Mouse (Mus musculus): ENCODE results near the gene 4930522H14Rik.

Gene 4930522H14Rik

DNA sequence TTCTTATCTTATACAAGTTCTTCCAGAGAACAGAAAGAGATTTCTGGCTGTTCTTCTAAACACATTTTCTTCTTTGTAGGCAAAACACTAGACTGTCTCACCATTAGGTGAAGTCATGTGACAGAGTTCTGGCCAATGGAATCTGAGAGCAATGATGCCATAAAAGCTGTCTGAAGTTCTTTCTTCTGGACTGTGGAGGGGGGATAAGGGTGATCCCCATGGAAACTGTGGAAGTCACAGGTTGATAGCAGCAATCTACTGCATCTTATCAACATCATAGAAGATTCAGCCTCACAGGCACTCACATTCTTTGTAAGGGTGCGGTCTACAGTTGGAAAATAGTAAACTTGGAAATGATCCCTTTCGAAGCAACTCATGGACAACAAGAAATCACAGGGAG lies at the start of gene 4930522H14Rik:
TSS of gene 4930522H14Rik (minus strand) at position 187 of the 400 bp plus-strand sequence.
- DNase-seq (ENCODE audit: low read depth), result no peak

DNA sequence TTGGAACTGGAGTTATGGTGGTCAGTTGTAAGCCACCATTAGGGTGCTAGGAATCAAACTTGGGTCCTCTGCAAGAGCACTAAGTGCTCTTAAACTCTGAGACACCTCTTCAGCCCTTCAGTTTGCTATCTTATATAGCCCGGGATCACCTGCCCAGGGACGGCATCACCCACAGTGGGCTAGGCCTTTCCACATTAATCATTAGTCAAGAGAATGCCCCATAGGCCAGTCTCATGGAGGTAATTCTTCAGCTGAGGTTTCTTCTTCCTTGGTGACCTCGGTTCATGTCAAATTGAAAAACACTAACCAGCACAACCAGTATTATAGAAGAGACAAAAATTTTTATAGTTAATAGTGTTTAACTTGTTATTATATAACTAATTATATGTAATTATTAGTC lies 47.3 kb upstream of the 4930522H14Rik start:
- no peak for DNase-seq (ENCODE audit: low read depth)

DNA sequence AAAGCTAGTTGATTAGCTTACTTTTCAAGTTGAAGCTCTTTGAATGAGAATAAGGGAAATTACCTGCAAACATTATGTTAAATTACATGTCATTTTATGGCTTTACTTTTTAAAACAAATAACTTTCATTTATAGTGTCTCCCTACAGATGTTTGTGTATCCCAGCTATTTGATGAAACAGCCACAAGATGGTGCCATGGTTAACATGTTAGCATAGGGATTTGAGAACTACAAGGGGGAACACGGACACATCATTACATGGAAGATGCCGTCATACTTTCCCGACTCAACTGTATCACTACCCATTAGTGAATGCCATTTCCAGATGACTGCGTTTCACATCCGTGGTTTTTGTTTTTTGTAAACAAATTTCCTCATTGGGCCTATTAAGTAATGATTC lies 45.8 kb upstream of the 4930522H14Rik start:
- no peak for DNase-seq (ENCODE audit: low read depth)

DNA sequence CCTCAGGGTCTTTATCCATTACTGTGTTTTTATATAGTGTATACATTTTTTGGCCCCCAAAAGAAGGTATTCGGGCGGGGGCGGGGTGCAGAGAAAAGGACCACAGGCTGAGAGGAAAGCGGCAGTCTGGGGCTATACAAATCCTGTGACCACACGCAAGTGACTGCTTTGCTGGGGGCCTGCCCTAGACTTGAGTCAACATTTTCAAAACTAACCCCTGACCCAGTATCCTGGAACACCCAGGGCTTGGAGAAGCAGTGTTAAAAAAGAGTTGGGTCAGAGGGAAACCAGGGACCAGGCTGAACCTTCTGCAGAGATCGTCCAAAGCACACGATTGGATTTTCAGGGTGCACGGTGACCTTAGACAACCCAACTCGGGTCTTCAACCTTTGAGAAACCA lies 43.7 kb upstream of the 4930522H14Rik start:
- DNase-seq (ENCODE audit: low read depth), result no peak

DNA sequence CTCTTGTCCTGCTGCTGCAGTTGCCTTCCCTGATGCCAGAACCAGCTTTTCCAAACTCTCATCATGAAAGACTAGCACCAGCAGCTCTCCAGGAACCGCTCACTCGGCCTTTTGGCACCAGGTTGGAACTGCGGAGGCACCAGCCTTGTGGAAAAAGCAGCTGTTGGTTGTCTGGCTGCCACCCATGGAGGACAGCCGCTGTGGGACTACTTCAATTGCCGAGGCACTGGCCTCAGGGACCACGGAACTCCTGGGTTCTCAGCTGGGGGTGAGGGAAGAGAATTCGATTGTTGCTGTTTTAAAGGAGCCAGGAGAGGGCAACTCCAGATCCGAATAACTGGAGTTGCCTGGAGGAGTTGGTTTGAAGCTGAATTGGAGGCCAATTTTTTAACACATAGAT lies 43.2 kb upstream of the 4930522H14Rik start:
- no peak for DNase-seq (ENCODE audit: low read depth)

DNA sequence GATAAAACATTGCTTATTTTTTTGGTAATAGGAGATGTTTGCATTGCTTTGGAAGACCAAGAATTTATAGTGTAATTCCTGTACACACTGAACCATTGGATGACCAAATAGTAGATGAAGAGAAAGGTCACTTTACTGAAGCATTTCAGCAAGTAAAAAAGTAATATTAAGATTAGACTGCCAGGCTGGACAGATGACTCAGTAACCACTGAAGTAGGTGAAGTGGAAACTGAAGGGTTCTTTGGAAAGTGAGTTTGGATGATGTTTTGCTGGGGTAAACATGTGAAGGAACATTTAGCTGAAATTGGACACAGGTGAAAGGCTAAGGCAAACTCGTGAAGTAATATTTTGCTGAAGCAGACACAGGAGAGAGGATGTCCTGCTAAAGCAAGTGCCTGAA lies 41.5 kb upstream of the 4930522H14Rik start:
- no peak for DNase-seq (ENCODE audit: low read depth)

DNA sequence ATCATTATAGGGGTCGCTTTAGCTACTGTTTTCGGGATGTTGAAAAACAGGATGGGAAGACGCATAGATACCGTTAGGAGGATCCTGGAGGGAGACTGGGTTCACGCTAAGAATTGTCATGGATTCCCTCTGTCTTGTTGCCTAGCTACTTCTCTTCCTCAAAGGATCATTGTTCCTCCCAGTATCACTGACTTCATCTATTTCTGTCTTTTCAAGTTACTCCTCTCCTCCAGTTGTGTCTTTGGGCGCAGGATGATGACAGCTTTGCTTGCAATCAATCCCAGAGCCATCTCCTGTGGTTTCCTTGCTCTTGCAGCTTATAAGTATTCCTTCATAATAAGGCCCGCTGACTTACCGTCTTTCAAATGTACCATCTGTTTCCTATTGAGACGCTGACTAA lies 38.3 kb upstream of the 4930522H14Rik start:
- DNase-seq (ENCODE audit: low read depth), result no peak

DNA sequence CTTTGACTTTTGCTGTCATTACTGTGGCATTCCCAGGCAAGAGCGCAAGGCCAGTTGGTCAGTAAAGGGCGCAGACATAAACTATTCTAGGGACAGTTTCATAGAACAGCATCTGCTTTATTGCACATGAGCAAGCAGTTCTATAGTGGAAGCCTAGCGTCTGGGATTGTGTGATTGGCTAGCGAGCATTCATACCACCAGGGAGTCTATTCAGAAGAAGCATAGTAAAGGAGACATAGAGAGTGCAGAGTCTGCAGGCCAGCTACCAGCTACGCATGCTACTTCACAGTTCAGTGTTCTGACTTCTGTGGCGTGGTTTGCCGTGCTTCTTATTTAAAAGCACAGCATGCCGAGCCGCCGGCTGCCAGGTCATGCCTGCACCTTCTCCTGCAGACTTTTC lies 37.9 kb upstream of the 4930522H14Rik start:
- DNase-seq (ENCODE audit: low read depth), result no peak

DNA sequence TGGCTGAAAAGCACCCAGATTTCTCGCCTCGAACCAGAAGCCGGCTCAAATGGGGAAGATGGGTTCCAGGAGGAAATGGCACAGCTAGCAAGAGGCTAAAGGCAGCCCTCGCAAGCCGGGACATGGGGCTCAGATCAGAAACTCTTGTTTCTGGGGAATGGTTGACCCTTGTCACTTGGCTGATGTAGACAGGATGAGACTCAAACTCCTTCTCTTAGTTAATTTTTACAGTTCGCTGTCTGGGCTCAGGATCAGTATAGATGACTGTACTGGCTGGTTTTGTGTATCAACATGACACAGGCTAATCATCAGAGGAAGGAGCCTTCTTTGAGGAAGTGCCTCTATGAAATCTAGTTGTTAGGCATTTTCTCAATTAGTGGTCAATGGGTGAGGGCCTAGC lies 33.6 kb upstream of the 4930522H14Rik start:
- DNase-seq (ENCODE audit: low read depth), result no peak

DNA sequence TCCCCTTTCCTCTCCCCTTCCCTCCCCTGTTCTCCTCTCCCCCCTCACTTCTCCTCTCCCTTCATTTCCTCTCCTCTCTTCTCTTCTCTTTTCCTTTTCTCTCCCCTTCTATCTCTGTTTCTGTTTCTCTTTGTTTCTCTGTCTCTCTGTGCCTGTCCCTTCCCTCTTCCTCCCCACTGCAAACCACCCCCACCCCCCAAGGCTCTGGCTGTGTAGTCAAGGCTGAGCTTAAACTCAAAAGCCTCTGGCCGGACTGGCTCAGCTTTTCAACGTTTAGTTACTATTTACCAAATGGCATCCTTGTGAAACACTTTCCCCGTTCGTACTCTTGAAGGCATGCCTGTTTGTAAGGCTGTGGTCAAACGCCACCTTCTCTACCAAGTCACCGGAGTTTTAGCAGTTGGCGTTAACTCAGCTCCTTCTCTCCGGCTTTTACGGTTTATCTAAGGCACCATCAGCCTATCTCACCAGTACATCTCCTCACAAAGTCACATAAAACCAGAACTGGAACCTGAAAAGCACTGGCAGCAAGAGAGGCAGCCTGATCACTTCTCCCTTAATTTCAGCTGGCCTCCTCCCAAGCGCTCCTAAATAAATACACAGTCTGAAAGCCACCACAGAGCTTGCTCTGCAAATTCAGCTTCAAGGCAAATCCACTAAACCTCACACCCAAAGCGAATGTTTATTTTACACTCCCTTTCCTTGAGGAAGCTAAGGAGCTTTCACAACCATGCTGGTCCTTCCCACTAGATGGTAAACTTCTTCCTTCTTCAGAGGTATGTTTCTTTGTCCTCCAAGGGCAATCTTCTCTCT lies 19.4 kb upstream of the 4930522H14Rik start:
- no peak for DNase-seq (ENCODE audit: low read depth)

DNA sequence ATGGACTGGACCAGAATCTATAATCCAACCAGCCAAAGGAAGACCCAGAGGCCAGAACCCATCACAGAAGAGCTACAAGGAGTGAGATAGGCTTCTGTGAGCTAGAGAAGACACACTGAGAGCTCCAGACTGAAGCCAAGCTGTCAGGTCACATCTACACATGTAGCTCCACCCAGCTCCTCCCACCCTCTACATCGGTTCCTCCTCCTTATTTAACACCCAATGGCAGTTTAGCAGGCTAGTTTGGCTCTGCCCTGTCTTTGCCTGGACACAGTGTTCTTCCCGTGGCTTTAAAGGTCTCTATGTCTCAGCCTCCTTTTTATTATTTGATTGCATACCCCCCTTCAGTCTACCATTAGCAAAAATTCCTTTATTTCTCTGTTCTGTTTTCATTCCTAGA lies 16.2 kb upstream of the 4930522H14Rik start:
- DNase-seq (ENCODE audit: low read depth), result no peak

DNA sequence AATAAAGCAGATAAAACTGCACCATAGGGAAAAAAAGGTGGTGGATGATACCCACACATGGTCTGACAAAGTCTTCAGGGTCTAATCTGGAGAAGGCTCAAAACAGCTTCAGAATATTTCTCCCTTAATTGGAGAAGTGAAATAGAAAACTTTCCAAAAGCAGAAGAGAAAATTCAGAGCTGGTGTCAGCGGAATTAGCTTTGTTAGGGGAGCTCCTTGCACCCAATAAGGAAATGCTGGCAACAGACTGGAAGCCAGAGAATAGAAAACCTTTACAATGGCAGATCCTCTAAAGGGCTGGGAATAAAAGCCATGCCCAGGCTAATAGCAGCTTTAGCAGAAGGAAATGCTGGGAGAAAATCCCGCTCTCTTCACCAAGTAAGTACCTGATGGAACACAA lies 15.4 kb upstream of the 4930522H14Rik start:
- no peak for DNase-seq (ENCODE audit: low read depth)

DNA sequence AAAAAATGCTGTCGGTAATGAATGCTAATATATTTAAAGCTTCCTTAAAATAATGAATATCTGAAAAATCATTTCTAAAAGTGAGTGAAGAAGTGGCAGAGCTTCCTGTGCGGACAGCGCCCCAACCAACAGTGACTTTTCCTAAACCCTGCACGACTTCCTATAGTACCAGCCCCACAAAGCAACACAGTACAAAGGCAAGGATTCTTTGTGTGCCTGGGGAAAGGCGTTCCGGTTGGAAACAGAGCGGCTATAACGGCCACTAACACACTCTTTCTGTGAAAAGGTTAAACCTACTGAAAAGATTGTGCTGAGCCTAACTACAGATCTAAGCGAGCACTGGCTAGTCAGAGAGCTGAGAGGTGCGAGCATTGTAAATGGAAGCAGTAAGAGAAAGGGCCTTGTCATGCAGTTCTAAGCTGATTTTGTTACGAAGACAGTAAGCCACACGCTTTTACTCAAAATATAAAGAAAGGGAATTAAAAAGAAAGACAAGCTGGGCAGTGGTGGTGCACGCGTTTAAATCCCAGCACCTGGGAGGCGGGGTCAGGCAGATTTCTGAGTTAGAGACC lies 766 bp downstream of the 4930522H14Rik start:
- DNase-seq (ENCODE audit: low read depth), result no peak

DNA sequence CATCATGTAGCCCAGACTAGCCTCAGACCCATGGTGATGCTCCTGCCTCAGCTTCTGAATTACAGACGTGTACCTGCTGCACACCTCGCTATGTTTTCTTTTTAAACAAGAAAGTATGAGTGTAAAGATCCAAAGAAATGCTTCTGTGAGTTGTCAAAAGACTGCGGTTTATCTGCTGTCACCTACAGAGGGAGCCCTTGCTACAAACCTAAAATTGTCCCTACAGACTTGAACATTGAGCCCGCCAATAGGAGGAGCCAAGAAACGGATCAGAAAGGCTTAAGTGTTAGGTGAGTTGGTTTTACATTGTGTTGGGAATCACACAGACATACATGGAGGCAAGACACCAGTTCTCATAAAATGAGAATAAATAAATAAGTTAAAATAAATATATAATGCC lies 26.2 kb downstream of the 4930522H14Rik start:
- DNase-seq (ENCODE audit: low read depth), result peak; percentile 37

DNA sequence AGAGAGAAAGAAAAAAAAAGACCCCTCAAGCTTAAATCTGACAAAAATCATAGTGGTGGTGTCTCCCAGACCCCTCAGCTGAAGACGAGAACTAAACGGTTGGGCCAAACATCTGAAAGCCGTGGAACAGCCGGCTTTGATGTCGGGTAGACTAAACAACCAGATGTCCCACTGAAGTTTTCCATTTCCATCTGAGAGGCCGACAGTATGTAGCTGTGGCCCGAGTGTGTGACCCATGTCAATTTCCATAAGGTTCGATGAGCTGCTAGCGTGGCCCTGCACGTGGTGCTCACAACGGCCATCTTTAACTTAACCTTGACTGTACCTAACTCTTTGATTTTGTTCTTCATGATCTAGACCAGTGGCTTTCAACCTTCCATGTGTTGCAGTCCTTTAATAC lies 32.6 kb downstream of the 4930522H14Rik start:
- no peak for DNase-seq (ENCODE audit: low read depth)

DNA sequence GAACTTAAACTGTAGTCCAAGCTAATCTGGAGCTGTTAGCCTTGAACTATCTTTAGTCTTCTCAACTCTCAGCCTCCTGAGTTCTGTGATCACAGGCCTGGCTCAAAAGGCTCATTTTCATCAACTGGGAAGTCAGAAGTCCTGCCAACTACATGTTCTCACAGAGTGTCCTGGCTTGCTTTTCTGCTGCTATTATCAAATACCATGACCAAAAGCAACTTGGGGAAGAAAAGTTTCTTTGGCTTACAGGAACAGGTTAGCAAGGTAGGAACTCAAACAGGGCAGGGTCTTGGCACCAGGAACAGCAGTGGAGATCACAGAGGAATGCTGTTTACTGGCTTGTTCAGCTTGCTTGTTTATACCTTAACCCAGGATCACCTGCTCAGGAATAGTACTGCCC lies 37.5 kb downstream of the 4930522H14Rik start:
- DNase-seq (ENCODE audit: low read depth), result no peak

DNA sequence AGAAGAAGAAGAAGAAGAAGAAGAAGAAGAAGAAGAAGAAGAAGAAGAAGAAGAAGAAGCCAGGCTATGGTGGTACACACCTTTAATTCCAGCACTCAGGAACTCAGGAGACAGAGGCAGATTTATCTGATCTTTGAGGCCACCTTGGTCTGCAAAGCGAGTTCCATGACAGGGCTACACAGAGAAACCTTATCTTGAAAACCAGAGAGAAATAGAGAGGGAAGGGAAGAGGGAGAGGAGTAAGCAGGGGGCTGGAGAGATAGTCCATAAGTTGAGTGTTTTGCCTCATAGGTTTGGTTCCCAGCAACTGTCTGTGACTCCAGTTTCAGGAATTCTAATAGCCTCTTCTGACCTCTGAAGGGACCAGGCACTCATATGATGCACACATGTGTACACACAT lies 42.3 kb downstream of the 4930522H14Rik start:
- DNase-seq (ENCODE audit: low read depth), result no peak

DNA sequence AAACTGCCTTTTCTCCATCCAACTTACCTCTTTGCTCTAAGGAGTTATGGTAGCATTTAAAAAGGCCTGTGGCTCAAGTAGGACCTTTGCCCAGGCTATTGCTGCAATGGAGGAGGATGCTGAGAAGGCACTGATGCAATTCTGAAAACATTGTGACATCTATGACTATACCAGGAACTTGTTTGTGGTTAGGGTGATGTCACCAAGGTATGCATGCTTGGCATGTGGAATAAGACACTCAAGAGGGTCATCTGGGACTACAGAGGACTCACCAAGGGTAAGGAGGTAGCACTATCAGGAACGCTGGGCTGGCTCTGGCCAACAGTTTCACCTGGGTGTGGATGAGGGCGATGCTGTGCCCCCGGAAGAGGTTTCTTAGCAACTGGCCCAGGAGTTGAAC lies 46.5 kb downstream of the 4930522H14Rik start, which contains the start of gene Rnf11:
TSS of gene Rnf11 (minus strand) at position 108 of the 400 bp plus-strand sequence.
- DNase-seq (ENCODE audit: low read depth), result peak; percentile 59

DNA sequence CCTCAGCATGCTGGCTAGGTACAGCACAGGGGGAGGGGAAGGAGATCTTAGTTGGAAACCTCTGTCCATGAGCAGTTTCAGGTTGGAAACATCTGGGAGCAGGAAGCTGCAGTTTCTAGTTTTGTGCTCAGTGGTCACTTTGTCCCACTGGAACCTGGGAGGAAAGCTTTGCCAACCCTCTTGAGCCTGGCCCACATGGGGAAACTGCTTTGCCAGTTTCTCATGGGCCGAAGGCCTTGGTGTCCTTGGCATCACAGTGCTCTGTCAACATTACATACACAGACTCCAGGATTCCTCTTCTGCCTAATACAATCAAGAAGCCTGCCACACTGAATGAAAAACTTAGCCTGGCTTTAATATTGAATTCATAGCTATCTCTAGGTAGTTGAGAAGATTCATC lies 48.4 kb downstream of the 4930522H14Rik start:
- DNase-seq (ENCODE audit: low read depth), result no peak

DNA sequence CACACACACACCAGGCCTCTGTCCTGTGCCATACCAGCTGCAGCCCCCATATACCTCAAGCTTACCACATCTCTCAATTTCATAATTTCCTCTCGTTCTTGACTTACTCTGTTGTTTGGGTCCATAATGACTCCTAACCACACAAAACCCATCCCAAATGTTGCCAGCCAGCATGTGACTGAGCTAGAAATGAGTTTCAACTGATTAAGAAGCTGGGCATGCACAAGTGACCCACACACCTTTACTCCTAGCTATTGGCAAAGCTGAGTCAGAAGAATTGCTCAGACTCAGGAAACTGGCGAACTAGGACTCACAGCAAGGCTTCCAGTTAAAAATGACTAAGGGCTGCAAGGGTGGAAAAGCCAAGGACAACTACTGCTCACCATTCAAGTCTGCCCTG lies 49.7 kb downstream of the 4930522H14Rik start:
- DNase-seq (ENCODE audit: low read depth), result peak; percentile 67

DNA sequence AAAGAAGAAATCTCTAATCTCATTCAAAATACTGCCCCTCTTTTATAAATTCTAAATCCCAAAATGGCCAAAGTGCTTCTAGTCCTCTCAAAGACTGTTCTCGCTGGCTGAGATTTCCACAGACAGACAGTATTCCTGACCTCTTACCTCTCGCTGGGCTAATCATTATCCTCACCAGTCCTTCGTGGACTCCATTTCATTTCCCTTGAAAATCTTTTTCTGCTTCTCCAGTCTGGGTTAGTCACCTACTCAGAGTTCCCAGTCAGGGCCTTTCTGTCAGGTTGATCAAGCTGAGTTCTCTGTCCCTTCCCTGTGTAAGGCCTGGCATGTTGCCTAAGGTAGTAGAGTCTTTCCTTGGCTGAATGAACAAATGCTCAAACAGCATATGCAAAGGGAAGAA lies 53.6 kb downstream of the 4930522H14Rik start:
- no peak for DNase-seq (ENCODE audit: low read depth)

DNA sequence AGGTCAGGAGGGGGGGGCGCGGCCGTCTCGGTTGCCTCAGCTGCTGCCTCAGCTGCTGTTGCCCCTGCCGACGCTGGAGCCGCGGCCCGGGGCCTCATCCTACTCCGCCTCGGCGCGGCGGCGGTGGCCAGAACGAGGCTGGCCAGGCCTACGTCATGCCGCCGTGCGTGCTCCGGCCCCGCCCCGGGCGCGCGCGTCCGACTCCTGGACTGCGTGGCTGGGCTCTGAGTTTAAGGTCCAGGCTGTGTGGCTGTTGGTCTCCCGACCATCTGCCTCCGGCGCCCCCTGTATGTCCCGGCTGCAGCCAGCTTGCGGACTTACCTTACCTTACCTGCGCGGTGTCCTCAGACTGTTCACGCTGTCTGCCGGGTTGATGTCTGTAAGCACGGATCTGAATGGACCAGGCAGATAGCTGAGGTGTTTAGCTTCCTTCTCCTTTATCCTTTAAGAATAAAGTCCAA lies 54.5 kb downstream of the 4930522H14Rik start:
- peak; percentile 71 for DNase-seq (ENCODE audit: low read depth)
